ENCODE assay signal across 9 mouse cellular contexts in the genomic region with DNA sequence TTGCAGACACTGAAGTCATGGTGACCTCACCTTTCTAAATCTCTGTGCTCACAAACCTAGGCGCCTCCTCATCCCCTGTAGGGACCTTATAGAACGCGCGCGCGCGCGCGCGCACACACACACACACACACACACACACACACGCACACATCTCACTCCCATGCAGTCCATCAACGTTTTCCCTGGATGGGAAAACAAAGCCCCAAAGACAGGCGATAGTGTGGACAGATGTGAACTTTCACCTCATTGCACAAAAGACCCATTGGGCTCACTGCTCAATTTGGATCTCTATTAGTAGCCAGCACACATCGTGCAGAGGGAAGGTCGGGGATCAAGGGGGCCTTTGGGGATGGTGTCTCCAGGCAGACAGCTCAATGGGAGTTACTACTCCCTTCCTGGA. TPM values are rescaled to one million over a fixed set of nuclear protein-coding genes. Genes with fewer than 3 reads are reported as not detected.
DNase-seq lines count a peak whose midpoint lies in the region; ATAC-seq and TF ChIP-seq lines count a peak whose summit lies in the region.
"Had no signal": no experiment of that assay in that cellular context is flagged by ENCODE, and none has a peak within 500 bp of the region (broad histone marks: within the 10 kb centered on the region; RNA-seq: fewer than 3 reads in every experiment).

No protein-coding gene starts in this region.

- H3K9ac ChIP-seq in kidney, postnatal 0 days (ENCODE audit: low read depth, low read length), result peak overlapping the region; percentile 60
- H3K9ac ChIP-seq in neural tube, embryonic 12.5 days, result peak overlapping the region; percentile 69; the same call in 1 of the 2 replicates

- 17% methylated on average over 15 of the region's 15 CpGs for WGBS in kidney, postnatal 0 days
- WGBS in limb, embryonic 10.5 days, result 2% methylated on average over 15 of the region's 15 CpGs
- under 1% methylated on average over 15 of the region's 15 CpGs for WGBS in neural tube, embryonic 12.5 days

- H3K4me3 ChIP-seq in kidney, postnatal 0 days (replicated peaks; ENCODE audit: low read depth, low read length), result peak overlapping the region; percentile 55
- peak overlapping the region; percentile 42 for H3K4me3 ChIP-seq in embryonic fibroblast, embryonic 13.5 days (ENCODE audit: insufficient read depth, low read length)
- H3K4me3 ChIP-seq in limb, embryonic 10.5 days, result peak overlapping the region; percentile 59
- H3K4me3 ChIP-seq in neural tube, embryonic 12.5 days, result peak overlapping the region; percentile 48; the same call in 1 of the 2 replicates

- no peak for ATAC-seq in kidney, postnatal 0 days (replicated peaks; ENCODE audit: low FRiP score, low read depth)
- no peak for ATAC-seq in neural tube, embryonic 12.5 days (ENCODE audit: low FRiP score, low read depth)
- ATAC-seq in monocyte, adult 5-6 weeks (replicated peaks; ENCODE audit: insufficient number of reproducible peaks, low FRiP score, low TSS enrichment, poor library complexity, severe bottlenecking), result no peak
- ATAC-seq: Patski had no signal

- H3K27me3 ChIP-seq in kidney, postnatal 0 days (ENCODE audit: insufficient read depth, low read length), result no peaks in the 10 kb centered on the region
- peaks cover 48% of the 10 kb centered on the region for H3K27me3 ChIP-seq in limb, embryonic 10.5 days (ENCODE audit: low read depth, poor library complexity, severe bottlenecking)
- no peaks in the 10 kb centered on the region for H3K27me3 ChIP-seq in neural tube, embryonic 12.5 days (replicated peaks)
- H3K27me3 ChIP-seq: Patski had no signal

- DNase-seq in kidney, postnatal 0 days (ENCODE audit: low spot score), result no peak
- DNase-seq in kidney, adult 9 months, result no peak
- DNase-seq in limb, embryonic 10.5 days (ENCODE audit: low spot score), result no peak
- DNase-seq in kidney, postnatal 25 days, result no peak
- no peak for DNase-seq in B cell, adult 2 months

- TF ChIP-seq CTCF in kidney, postnatal 0 days (IDR thresholded peaks at IDR 0.05; ENCODE audit: low read depth), result no peak
- TF ChIP-seq CTCF in embryonic fibroblast, embryonic 13.5 days (IDR thresholded peaks at IDR 0.05; ENCODE audit: borderline replicate concordance, insufficient read depth, low read length), result no peak

- no peak overlapping the region for H3K27ac ChIP-seq in kidney, postnatal 0 days
- no peak overlapping the region for H3K27ac ChIP-seq in embryonic fibroblast, embryonic 13.5 days (ENCODE audit: insufficient read depth, low read length)
- peak overlapping the region; percentile 79 for H3K27ac ChIP-seq in limb, embryonic 10.5 days
- H3K27ac ChIP-seq in neural tube, embryonic 12.5 days, result peak overlapping the region; percentile 92

- no peak for TF ChIP-seq POLR2A in embryonic fibroblast, embryonic 13.5 days (IDR thresholded peaks at IDR 0.05; ENCODE audit: low read depth, low read length)

- H3K4me1 ChIP-seq in kidney, postnatal 0 days (replicated peaks; ENCODE audit: insufficient read depth, low read length), result 0 out of 2 replicates have a peak, but pooled peaks cover 3% of the 10 kb centered on the region
- no peaks in the 10 kb centered on the region for H3K4me1 ChIP-seq in embryonic fibroblast, embryonic 13.5 days (ENCODE audit: control insufficient read depth, insufficient read depth, low read length)
- peaks cover 42% of the 10 kb centered on the region for H3K4me1 ChIP-seq in limb, embryonic 10.5 days
- H3K4me1 ChIP-seq in neural tube, embryonic 12.5 days, result peaks cover 51% of the 10 kb centered on the region

- no peaks in the 10 kb centered on the region for H3K36me3 ChIP-seq in kidney, postnatal 0 days (ENCODE audit: insufficient read depth, low read length)
- H3K36me3 ChIP-seq in limb, embryonic 10.5 days, result no peaks in the 10 kb centered on the region
- no peaks in the 10 kb centered on the region for H3K36me3 ChIP-seq in neural tube, embryonic 12.5 days

- no peaks in the 10 kb centered on the region for H3K9me3 ChIP-seq in kidney, postnatal 0 days (replicated peaks; ENCODE audit: low read length)
- H3K9me3 ChIP-seq in limb, embryonic 10.5 days (replicated peaks), result no peaks in the 10 kb centered on the region
- no peaks in the 10 kb centered on the region for H3K9me3 ChIP-seq in neural tube, embryonic 12.5 days

- H3K4me2 ChIP-seq in kidney, postnatal 0 days (ENCODE audit: low read length), result peak overlapping the region; percentile 100
- H3K4me2 ChIP-seq in neural tube, embryonic 12.5 days (replicated peaks), result peak overlapping the region; percentile 73

RNA-seq across cellular contexts. Expression of a gene that starts 25.6 kb away (rescaled TPM):
- 40.8 and 44.3 TPM in 2 replicates for polyA plus RNA-seq in kidney, postnatal 0 days (2015; fragmentation: Nextera tagmentation; extraction: Ambion mirVana)
- 135 and 188 TPM in 2 replicates for polyA plus RNA-seq in embryonic fibroblast, embryonic 13.5 days (2011; ENCODE audit: insufficient read length, low read depth, missing spikeins)
- polyA plus RNA-seq in limb, embryonic 10.5 days (2016; fragmentation: Nextera tagmentation; extraction: Ambion mirVana), result 41.6 and 49.1 TPM in 2 replicates
- polyA plus RNA-seq in neural tube, embryonic 12.5 days (2016; fragmentation: Nextera tagmentation; extraction: Ambion mirVana), result 115 and 129 TPM in 2 replicates
- 1.9 TPM in 1 of 3 replicates, not detected in the others for total RNA-seq in monocyte, adult 5-6 weeks (2017)

Comparison
In these comparisons a context has a peak if more than half of its experiments do, and no peak if none do; other contexts are left out.
1. H3K27ac ChIP-seq: peak in limb, embryonic 10.5 days (single experiment) and neural tube, embryonic 12.5 days (single experiment); none in kidney, postnatal 0 days (single experiment) and embryonic fibroblast, embryonic 13.5 days (single experiment).
2. Peak in every context shown above with its lines, with median percentiles within 50 percentile points of each other: H3K4me3 ChIP-seq.